Mouse (Mus musculus): ENCODE data around the gene Rnf114. TPM values are rescaled to one million over a fixed set of nuclear protein-coding genes. Genes with fewer than 3 reads are reported as not detected.

Rnf114 gene
- polyA plus RNA-seq, 1 experiment, result 133 TPM

DNA sequence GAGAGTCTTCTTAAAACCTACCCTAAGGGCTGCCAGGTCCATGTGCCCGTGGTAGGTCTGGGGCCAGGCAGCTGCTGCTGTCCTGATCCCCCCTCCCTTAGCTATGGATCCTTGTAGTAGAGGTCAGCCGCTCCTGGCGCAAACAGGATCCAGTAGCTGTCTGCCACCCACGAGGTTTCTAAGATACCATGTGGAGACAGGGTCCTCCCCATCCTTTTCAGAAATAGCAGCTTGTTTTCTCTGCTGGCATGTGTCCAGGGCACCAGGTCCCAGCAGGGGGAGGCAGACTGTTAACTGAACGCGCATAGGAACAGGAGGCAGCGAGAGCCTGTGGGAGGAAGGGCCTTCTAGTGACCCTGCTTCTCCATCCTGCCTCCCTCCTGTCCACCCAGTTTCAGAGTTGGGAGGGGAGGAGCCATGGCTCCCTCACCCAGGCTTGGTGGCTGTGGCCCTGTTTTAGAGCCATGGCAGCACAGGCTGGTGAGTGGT is 16.2 kb upstream of the Rnf114 start:
- TF ChIP-seq POLR2A (IDR thresholded peaks at IDR 0.05; ENCODE audit: borderline replicate concordance, extremely low read depth, insufficient read depth, insufficient read length, poor library complexity, severe bottlenecking), result no peak
- TF ChIP-seq CTCF (IDR thresholded peaks at IDR 0.05; ENCODE audit: borderline replicate concordance, extremely low read depth, insufficient read depth, insufficient read length), result peak; percentile 29; the same call in 1 of the 2 replicates
- DNase-seq (ENCODE audit: low read depth), result peak; percentile 91

DNA sequence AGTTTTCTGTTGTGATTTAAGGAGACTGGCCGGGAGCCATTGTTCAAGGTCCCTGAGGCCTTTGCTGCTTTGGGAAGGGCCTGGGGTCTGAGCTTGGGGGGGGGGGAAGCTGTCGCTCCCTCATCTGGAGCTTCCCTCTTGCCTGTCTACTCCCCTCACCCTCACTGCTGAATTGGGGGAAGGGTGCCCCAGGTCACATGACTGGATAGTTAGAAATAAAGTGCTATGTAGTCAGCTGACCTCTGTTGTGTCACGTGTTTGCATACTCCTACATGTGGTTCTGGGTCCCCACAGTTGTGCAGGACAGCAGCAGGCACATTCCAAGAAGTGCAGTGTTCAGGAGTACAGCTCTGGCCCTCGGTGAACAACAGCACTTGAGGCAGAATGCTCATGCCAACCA is 15.7 kb upstream of the Rnf114 start:
- no peak for TF ChIP-seq CTCF (IDR thresholded peaks at IDR 0.05; ENCODE audit: borderline replicate concordance, extremely low read depth, insufficient read depth, insufficient read length)
- TF ChIP-seq POLR2A (IDR thresholded peaks at IDR 0.05; ENCODE audit: borderline replicate concordance, extremely low read depth, insufficient read depth, insufficient read length, poor library complexity, severe bottlenecking), result no peak
- no peak for DNase-seq (ENCODE audit: low read depth)

DNA sequence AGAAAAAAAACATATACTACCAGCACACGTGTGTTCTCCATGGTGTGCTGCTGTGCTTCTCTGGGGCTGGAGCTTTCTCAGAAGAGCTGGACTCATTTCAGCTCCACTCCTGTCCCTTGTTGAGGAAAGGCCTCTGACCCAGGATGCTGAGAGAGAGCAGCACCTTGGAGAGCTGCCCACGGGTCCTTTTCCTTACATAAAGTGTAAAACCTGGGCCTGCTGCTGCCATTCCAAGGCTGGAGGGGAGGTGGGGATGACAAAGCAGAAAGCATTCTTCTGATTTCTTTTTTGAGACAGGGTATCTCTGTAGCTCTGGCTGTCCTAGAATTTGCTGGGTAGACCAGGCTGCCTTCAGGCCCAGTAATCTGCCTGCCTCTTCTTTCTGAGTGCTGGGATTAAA is 14.3 kb upstream of the Rnf114 start:
- DNase-seq (ENCODE audit: low read depth), result no peak
- TF ChIP-seq CTCF (IDR thresholded peaks at IDR 0.05; ENCODE audit: borderline replicate concordance, extremely low read depth, insufficient read depth, insufficient read length), result no peak
- TF ChIP-seq POLR2A (IDR thresholded peaks at IDR 0.05; ENCODE audit: borderline replicate concordance, extremely low read depth, insufficient read depth, insufficient read length, poor library complexity, severe bottlenecking), result no peak

DNA sequence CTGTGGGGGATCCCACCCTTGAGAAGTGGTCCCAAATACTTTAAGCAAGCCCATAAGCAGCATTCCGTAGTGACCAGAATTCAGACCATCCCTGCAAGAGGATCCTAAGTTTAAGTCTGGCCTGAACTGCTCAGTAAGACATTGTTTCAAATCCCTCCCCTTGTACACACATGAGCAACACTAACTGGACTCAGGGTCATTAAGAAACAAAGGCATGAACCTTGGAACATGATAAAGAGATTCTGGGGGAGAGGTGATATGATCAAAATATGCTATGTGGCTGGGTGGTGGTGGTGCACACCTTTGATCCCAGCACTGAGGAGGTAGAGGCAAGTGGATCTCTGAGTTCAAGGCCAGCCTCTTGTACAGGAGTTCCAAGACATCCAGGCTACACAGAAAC is 12.9 kb upstream of the Rnf114 start:
- TF ChIP-seq CTCF (IDR thresholded peaks at IDR 0.05; ENCODE audit: borderline replicate concordance, extremely low read depth, insufficient read depth, insufficient read length) (no peak), POLR2A (IDR thresholded peaks at IDR 0.05; ENCODE audit: borderline replicate concordance, extremely low read depth, insufficient read depth, insufficient read length, poor library complexity, severe bottlenecking) (no peak)
- DNase-seq (ENCODE audit: low read depth), result no peak

DNA sequence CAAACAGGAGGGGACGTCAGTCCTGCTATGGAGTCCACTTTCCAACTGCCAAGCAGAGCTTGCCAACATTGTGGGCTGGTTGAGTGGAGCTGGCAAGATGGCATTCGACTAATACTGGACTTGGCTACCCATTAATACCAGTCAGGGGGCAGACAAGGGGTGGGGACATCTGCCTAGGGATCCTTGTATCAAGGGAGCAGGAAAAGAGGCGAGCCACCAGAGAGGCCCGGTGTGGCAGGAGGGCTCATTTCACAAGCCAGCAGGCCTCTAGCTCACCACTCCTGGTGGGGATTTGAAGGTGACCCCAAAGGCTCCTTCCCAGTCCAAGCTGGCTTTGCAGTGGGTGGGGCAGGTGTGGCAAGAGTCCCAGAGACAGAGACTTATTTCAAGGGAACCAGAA is 9.8 kb upstream of the Rnf114 start:
- no peak for DNase-seq (ENCODE audit: low read depth)
- TF ChIP-seq POLR2A (IDR thresholded peaks at IDR 0.05; ENCODE audit: borderline replicate concordance, extremely low read depth, insufficient read depth, insufficient read length, poor library complexity, severe bottlenecking) (no peak), CTCF (IDR thresholded peaks at IDR 0.05; ENCODE audit: borderline replicate concordance, extremely low read depth, insufficient read depth, insufficient read length) (no peak)

DNA sequence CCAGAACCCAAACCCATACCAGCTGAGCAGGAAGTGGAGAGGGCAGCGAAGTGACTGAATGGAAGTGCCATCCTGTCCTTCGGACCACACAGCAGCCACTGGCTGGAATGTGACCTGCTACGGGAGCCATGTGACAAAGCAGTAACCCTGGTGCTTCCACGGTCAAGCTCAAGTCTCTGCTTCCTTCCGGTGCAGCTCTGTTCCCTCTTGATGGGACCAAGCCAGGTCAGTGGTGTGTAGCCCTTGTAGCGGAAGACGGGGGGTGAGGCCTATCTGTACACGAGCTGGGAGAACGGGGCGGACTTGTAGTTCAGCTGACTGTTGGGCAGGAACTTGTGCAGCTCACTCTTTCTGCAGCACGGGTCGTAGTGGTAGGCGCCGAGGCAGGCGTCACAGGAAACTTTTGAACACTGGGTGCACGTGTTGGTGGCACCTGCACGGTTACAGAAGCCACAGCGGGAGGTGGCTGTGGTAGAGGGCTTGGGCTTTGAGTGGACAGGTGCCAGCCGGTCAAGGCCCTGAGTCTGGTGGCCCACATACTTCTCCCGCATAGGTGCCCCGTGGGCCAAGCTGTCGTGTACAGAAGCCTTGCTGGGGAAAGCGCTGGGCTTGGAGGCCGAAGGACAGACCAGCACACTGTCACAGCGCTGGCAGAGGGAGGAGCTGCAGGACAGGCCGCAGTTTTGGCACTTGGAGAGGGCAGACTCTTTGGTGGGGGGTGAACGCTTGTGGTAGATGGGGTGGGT is 9.2 kb upstream of the Rnf114 start:
- TF ChIP-seq CTCF (IDR thresholded peaks at IDR 0.05; ENCODE audit: borderline replicate concordance, extremely low read depth, insufficient read depth, insufficient read length) (no peak), POLR2A (IDR thresholded peaks at IDR 0.05; ENCODE audit: borderline replicate concordance, extremely low read depth, insufficient read depth, insufficient read length, poor library complexity, severe bottlenecking) (no peak)
- no peak for DNase-seq (ENCODE audit: low read depth)

DNA sequence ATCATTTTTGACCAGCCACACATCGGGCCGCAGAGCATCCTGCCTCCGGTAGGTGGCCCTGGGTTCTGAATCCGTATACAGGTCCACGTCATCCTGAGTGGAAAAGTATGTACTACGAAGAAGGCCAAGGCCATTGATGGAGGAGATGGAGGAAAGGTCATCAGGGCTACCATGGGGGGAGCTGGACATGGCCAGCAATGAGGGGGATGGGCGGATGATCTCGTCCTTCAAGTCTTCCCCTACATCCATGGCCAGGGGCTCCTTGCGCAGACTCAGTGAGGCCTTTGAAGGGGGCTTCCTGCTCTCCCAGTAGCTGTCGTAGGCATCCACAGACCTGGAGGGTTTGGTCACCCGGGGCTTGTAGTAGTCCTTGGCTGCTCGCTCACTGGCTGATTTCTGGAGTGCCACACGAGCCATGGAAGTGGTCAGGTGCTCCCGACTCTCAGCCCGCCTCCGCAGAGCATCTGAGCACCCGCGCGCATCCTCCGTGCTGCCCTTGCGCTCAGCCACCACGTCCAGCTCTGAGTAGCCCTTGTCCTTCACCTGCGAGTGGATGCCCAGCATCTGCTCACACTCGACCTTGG is 8.5 kb upstream of the Rnf114 start:
- no peak for TF ChIP-seq POLR2A (IDR thresholded peaks at IDR 0.05; ENCODE audit: borderline replicate concordance, extremely low read depth, insufficient read depth, insufficient read length, poor library complexity, severe bottlenecking)
- TF ChIP-seq CTCF (IDR thresholded peaks at IDR 0.05; ENCODE audit: borderline replicate concordance, extremely low read depth, insufficient read depth, insufficient read length), result no peak
- no peak for DNase-seq (ENCODE audit: low read depth)

DNA sequence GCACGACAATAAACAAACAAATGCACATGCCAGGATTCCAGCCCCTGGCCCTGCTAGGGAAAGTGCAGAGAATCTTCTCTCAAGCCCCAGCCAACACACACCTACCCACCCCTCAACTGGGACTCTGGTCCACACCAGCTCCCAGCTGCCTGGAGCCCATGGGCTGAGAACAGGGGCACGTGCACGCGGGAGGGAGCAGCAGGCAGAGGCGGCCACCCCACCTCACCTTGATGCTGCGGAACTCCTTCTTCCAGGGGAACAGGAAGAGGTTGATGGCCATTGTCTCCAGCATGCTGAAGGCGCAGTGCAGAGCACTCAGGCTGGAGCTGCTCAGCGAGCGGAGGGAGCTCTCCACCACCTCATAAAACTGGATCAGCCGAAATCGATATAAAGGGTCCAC is 7.5 kb upstream of the Rnf114 start:
- TF ChIP-seq CTCF (IDR thresholded peaks at IDR 0.05; ENCODE audit: borderline replicate concordance, extremely low read depth, insufficient read depth, insufficient read length) (no peak), POLR2A (IDR thresholded peaks at IDR 0.05; ENCODE audit: borderline replicate concordance, extremely low read depth, insufficient read depth, insufficient read length, poor library complexity, severe bottlenecking) (no peak)
- DNase-seq (ENCODE audit: low read depth), result no peak

DNA sequence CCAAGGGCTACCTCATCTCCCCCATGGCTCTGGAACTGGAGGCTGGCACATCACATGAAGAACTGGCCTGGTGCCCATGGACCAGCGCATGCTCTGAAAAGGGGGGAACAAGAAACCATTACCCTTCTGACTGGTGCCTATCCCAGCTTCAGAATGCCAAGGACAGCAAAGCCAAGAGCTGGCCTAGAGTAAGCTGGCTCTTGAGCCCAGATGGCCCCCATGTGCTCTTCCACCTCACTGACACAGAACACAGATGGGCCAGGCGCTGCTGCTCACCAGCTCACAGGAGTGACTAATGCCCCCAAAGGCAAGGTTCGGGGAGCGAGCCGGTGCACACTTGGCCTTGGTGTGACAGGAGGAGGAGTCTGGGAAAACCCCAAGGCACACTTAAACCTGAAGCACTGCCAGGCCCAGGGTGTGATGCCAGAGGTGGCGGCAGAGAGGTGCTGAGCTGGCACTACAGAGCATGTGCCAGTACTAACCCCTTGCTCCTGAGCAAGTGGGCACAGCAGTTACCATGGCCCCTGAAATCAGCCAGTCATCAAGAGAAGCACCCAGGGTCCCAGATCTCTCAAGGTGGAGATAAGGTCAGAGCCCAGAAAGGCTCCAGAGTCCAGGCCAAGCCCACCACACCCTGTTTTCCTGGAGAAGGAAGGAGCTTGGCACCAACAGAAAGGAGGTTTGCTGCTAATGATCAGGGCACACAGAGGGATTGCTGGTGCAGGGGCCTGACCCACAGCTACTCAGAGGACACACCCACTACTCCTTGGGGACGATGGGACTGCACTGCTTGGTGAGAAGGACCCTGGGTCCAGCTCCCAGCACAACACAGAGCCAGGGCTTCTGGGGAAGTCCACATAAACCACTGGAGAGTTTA is 6.7 kb upstream of the Rnf114 start:
- peak; percentile 66 for DNase-seq (ENCODE audit: low read depth)
- TF ChIP-seq POLR2A (IDR thresholded peaks at IDR 0.05; ENCODE audit: borderline replicate concordance, extremely low read depth, insufficient read depth, insufficient read length, poor library complexity, severe bottlenecking) (no peak), CTCF (IDR thresholded peaks at IDR 0.05; ENCODE audit: borderline replicate concordance, extremely low read depth, insufficient read depth, insufficient read length) (no peak)

DNA sequence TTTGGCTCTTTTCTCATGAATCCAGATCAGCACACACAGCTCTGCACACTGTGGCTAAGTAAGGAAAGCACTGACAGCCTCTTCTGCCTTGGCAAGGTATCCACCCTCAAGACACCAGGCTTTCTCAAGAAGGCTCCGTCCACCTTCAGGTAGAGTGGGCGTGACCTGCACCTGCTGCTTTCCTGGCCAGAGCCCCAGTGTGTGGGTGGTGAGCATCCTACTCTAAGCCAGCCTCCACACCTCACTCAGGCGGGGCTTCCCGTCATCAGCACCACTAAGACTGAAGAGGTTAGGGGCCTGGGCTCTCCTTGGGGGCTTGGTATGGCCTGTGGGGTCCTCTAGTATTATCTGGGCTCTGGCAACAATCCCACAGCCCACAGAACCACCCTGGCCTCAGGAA is 5.9 kb upstream of the Rnf114 start:
- no peak for DNase-seq (ENCODE audit: low read depth)

DNA sequence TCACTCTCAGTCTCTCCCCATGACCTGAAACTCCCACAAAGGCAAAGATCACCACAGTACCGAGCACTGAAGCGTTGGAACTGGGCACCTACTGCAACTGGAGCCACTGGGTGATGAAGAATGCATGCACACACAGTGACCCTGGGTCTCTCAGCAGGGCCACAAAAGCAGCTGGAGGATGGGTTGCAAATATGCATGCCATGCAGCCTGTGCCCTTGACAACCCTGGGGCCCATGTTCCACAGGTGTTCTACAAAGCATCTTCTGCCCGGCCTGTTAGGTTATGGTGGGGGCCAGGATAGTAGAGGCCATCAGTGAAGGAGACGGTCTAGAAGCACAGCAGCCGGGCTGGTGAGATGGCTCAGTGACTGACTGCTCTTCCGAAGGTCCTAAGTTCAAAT is 4.9 kb upstream of the Rnf114 start:
- DNase-seq (ENCODE audit: low read depth), result no peak
- TF ChIP-seq POLR2A (IDR thresholded peaks at IDR 0.05; ENCODE audit: borderline replicate concordance, extremely low read depth, insufficient read depth, insufficient read length, poor library complexity, severe bottlenecking) (no peak), CTCF (IDR thresholded peaks at IDR 0.05; ENCODE audit: borderline replicate concordance, extremely low read depth, insufficient read depth, insufficient read length) (no peak)

More for the DNA sequence above, 5.9 kb upstream of the Rnf114 start:
- TF ChIP-seq POLR2A (IDR thresholded peaks at IDR 0.05; ENCODE audit: borderline replicate concordance, extremely low read depth, insufficient read depth, insufficient read length, poor library complexity, severe bottlenecking) (no peak), CTCF (IDR thresholded peaks at IDR 0.05; ENCODE audit: borderline replicate concordance, extremely low read depth, insufficient read depth, insufficient read length) (no peak)

Data from brain, embryonic 14.5 days (tissue).